Mouse (Mus musculus): ENCODE data around the gene Dpf3.

Dpf3 gene

GRCm38 (mm10) chr12:83413684-83414083 lies 73.8 kb downstream of the Dpf3 start:
- DNase-seq (ENCODE audit: low spot score in 2 of 2), result no peak

- DNase-seq (ENCODE audit: low spot score in 2 of 2), result peak; percentile 51 to 60
These were observed 75.6 kb downstream of the Dpf3 start for GRCm38 (mm10) chr12:83411721-83412521.

GRCm38 (mm10) chr12:83411032-83411431 lies 76.5 kb downstream of the Dpf3 start:
- no peak for DNase-seq (ENCODE audit: low spot score in 2 of 2)

GRCm38 (mm10) chr12:83405374-83406125 lies 82.0 kb downstream of the Dpf3 start:
- DNase-seq (ENCODE audit: low spot score in 2 of 2), result no peak

GRCm38 (mm10) chr12:83402270-83402669 lies 85.2 kb downstream of the Dpf3 start:
- DNase-seq (ENCODE audit: low spot score in 2 of 2), result no peak

GRCm38 (mm10) chr12:83392011-83392410 lies 95.5 kb downstream of the Dpf3 start:
- no peak for DNase-seq (ENCODE audit: low spot score in 2 of 2)

GRCm38 (mm10) chr12:83387554-83387953 lies 100.0 kb downstream of the Dpf3 start:
- no peak for DNase-seq (ENCODE audit: low spot score in 2 of 2)

- DNase-seq (ENCODE audit: low spot score in 2 of 2), result no peak
These were observed 106.4 kb downstream of the Dpf3 start for GRCm38 (mm10) chr12:83381072-83381471.

- no peak for DNase-seq (ENCODE audit: low spot score in 2 of 2)
These were observed 107.5 kb downstream of the Dpf3 start for GRCm38 (mm10) chr12:83380016-83380415.

- DNase-seq (ENCODE audit: low spot score in 2 of 2), result no peak
These were observed 112.3 kb downstream of the Dpf3 start for GRCm38 (mm10) chr12:83375015-83375831.

GRCm38 (mm10) chr12:83373081-83373480 lies 114.4 kb downstream of the Dpf3 start:
- no peak for DNase-seq (ENCODE audit: low spot score in 2 of 2)

- DNase-seq (ENCODE audit: low spot score in 2 of 2), result no peak
These were observed 115.2 kb downstream of the Dpf3 start for GRCm38 (mm10) chr12:83372290-83372689.

- DNase-seq (ENCODE audit: low spot score in 2 of 2), result no peak
These were observed 117.3 kb downstream of the Dpf3 start for GRCm38 (mm10) chr12:83370221-83370620.

- DNase-seq (ENCODE audit: low spot score in 2 of 2), result no peak
These were observed 118.1 kb downstream of the Dpf3 start for GRCm38 (mm10) chr12:83369416-83369815.

GRCm38 (mm10) chr12:83367486-83367885 lies 120.0 kb downstream of the Dpf3 start:
- DNase-seq (ENCODE audit: low spot score in 2 of 2), result no peak

- no peak for DNase-seq (ENCODE audit: low spot score in 2 of 2)
These were observed 122.7 kb downstream of the Dpf3 start for GRCm38 (mm10) chr12:83364771-83365170.

GRCm38 (mm10) chr12:83361801-83362200 lies 125.7 kb downstream of the Dpf3 start:
- no peak for DNase-seq (ENCODE audit: low spot score in 2 of 2)

- DNase-seq (ENCODE audit: low spot score in 2 of 2), result no peak
These were observed 134.9 kb downstream of the Dpf3 start for GRCm38 (mm10) chr12:83352640-83353039.

GRCm38 (mm10) chr12:83349736-83350135 lies 137.8 kb downstream of the Dpf3 start:
- DNase-seq (ENCODE audit: low spot score in 2 of 2), result no peak

GRCm38 (mm10) chr12:83348246-83348645 lies 139.3 kb downstream of the Dpf3 start:
- DNase-seq (ENCODE audit: low spot score in 2 of 2), result no peak

GRCm38 (mm10) chr12:83342875-83343185 lies 144.7 kb downstream of the Dpf3 start:
- peak; percentile 26 to 46 for DNase-seq (ENCODE audit: low spot score in 2 of 2)
